8 mouse cellular contexts compared by ENCODE assay signal in genomic region chr2:152343329-152344213, GRCm38 (mm10). TPM values are rescaled to one million over a fixed set of nuclear protein-coding genes. Genes with fewer than 3 reads are reported as not detected.
DNase-seq lines count a peak whose midpoint lies in the region; ATAC-seq lines count a peak whose summit lies in the region.

Gene Trib3, minus strand, starts transcription at chr2:152344032.

- peak within 1 kb of the TSS; percentile 62 for H3K9ac ChIP-seq in hindbrain, embryonic 14.5 days

- peak within 1 kb of the TSS; percentile 42 for H3K4me3 ChIP-seq in hindbrain, embryonic 14.5 days (replicated peaks; ENCODE audit: low read length)

- peaks cover 11% of the 10 kb centered on the region; the same call in 1 of the 2 replicates for H3K4me1 ChIP-seq in hindbrain, embryonic 14.5 days (replicated peaks; ENCODE audit: control insufficient read depth, insufficient read depth, low read length)

- H3K27me3 ChIP-seq in hindbrain, embryonic 14.5 days (ENCODE audit: control insufficient read depth, insufficient read depth, low read length) = 0 out of 2 replicates have a peak, but pooled peaks cover 6% of the 10 kb centered on the region

- no peaks in the 10 kb centered on the region for H3K36me3 ChIP-seq in hindbrain, embryonic 14.5 days (replicated peaks; ENCODE audit: control insufficient read depth, insufficient read depth)

- intact Hi-C loops in left cerebral cortex, postnatal 10 days (cut with DNase I) = no loop called here

- WGBS in hindbrain, embryonic 14.5 days = under 1% methylated on average over 52 of the region's 52 CpGs

- peak within 1 kb of the TSS; percentile 26; the same call in 1 of the 2 replicates for H3K27ac ChIP-seq in hindbrain, embryonic 14.5 days

- H3K4me2 ChIP-seq in hindbrain, embryonic 14.5 days (replicated peaks) = peak within 1 kb of the TSS; percentile 85

- peak; percentile 91 for DNase-seq in T-cell, adult 2 months (ENCODE audit: low spot score)
- DNase-seq in cerebellum, postnatal 14 days = peak; percentile 83 to 89
- peak; percentile 26 to 53 for DNase-seq in frontal cortex, postnatal 25 days (ENCODE audit: low spot score in 2 of 2)
- DNase-seq in hindbrain, embryonic 14.5 days (ENCODE audit: low spot score) = peak; percentile 72
- DNase-seq in left cerebral cortex, postnatal 10 days (ENCODE audit: extremely low spot score in 1 of 2, low spot score in 2 of 2) = peak; percentile 57 to 88
- peak; percentile 80 to 84 for DNase-seq in right cerebral cortex, postnatal 10 days (ENCODE audit: low spot score in 2 of 2)
- peak; percentile 61 to 80 for DNase-seq in urinary bladder, postnatal 36 days (ENCODE audit: low spot score in 2 of 2)

- ATAC-seq in hindbrain, embryonic 14.5 days (ENCODE audit: low FRiP score) = peak; percentile 85
- ATAC-seq in megakaryocyte progenitor cell, adult 5-6 weeks (replicated peaks; ENCODE audit: poor library complexity) = peak; percentile 75

- H3K9me3 ChIP-seq in hindbrain, embryonic 14.5 days (ENCODE audit: control insufficient read depth, low read length) = no peaks in the 10 kb centered on the region

RNA-seq across cellular contexts. Expression of gene Trib3, which starts in this region (rescaled TPM):
- 0.95 and 1.0 TPM in 2 replicates for polyA plus RNA-seq in hindbrain, embryonic 14.5 days (2014; fragmentation: Nextera tagmentation; extraction: Ambion mirVana)
- total RNA-seq in left cerebral cortex, postnatal 10 days (2021) = 1 to 10 TPM in 1 of 2 experiments, under 1 TPM in 1; 0.49 to 1.0 TPM
- total RNA-seq in megakaryocyte progenitor cell, adult 5-6 weeks (2015) = not detected in 2 replicates
- not detected in 2 replicates for total RNA-seq in megakaryocyte progenitor cell, adult 5-6 weeks (2017)

Comparison
In these comparisons a context has a peak if more than half of its experiments do, and no peak if none do; other contexts are left out.
1. Peak in every context shown above with its lines: DNase-seq, ATAC-seq, H3K4me3 ChIP-seq and H3K27ac ChIP-seq.
2. Peak in ATAC-seq in megakaryocyte progenitor cell, adult 5-6 weeks; RNA of the gene not detected or under 1 TPM.
3. DNase-seq: peak in every context shown above with its lines; median percentile 91 in T-cell, adult 2 months; 86 in cerebellum, postnatal 14 days; 82 in right cerebral cortex, postnatal 10 days; 72 in left cerebral cortex, postnatal 10 days; 72 in hindbrain, embryonic 14.5 days; 70 in urinary bladder, postnatal 36 days; 40 in frontal cortex, postnatal 25 days.